Mouse (Mus musculus) kidney, adult 9 months (tissue): ENCODE results near the gene BC055324.

Experiments
- DNase-seq: peaks from one replicate; pipeline ENCODE4 v3.0.0; 2022

BC055324 gene

DNA sequence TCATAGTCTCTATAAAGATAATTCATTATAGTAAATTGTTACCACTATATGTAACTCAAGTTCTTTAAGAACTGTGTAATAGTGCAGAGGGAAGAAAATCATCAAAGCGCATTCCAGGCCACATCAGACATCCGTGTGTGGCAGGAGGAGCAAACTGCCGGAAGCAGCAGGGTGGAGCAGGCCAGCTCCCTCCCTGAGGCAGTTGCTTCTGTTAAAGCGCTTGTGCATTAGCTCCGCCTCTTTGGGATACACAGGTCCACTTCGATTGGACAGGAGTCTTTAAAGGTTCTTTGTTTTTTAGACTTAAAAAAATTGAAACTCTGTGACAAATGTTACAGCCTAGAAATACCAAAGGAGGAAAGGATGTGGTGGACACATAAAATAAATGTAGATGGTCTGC lies 52.5 kb downstream of the BC055324 start:
- DNase-seq = no peak

DNA sequence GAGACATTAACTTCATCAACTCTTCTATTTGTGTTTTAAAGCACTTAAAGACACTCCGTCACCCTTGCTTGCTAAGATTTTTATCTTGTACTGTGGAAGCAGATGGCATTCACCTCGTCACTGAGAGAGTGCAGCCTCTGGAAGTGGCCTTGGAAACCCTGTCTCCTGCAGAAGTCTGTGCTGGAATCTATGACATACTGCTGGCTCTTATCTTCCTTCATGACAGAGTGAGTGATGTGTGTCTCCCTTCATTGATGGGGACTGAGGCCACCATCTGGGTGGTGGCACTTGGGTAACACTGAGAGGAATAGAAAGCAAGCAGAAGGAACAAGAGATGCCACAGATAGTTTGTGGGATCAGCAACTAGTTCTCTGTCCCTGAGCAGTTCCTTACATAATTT lies 60.0 kb downstream of the BC055324 start:
- no peak for DNase-seq

DNA sequence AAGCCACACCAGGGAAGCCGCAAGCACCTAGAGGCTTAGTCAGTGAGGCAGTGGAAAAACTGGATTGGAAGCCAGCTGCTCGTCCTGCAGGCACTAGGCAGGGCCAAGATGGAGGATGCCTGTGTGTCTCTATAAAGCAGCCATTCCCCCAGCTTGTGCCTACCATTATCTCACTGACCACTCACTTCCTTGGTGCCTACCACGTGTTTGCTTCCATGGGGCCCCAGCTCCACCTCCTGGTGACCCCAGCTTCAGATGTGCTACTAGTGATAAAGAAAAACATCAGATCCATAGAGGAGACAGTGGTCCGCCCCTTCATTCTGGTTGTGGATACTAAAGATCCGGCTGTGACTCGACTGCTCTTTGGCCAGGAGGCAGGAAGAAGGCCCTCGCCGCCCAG lies 62.8 kb downstream of the BC055324 start:
- no peak for DNase-seq

DNA sequence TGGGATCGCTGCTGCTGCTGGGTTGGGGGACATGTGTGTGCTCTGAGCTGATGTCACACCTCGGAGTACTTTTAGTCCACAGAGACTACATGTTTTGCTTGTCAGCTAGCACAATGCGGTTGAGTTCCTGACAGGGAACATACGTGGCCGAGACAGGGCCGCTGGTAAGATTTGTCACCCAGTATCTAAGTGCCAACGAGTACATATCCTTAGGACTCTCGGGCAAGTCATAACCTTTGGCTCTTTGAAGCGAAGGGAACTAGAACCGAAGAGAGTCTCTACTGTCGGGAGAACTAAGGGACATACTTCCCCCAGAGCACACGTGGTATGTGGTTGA lies 64.2 kb downstream of the BC055324 start:
- no peak for DNase-seq

DNA sequence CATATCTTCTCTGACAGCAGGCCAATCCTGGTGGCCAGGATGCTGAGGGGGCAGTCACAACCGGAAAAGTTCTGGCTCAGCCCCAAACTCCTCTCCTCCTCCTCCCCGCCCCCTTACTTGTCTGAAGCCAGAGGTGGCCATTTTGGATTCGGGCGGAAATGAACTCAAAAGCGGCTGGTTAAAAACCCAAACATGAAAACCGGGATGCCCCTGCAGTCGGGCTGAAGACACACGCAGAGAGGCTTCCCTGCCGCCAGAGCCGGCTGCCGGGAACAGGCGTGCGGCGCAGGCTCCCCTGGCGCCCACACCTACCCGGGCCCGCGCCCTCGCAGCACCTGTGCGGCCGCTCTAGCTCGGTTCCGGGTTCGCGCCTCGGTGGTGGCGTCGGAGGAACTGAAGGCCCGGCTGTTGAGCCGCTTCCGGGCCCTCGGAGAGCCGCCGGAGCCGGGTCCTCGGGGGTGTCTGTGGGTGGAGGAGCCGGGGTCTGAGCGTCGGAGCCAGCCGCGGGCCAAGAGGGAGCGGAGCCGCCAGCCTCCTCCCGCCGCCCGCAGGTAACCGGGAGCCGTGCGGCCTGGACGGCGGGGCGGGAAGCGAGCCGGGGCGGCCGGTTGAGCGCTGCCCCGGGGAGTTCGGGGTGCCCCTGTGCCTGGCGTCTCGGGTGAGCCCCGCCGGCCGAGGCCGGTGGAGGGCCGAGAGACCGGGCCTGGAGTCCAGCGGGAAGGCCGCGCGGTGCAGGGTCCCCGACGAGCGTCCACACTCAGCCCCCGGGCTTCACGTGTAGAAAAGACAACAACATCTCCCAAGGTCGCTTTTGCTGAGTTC lies 64.7 kb downstream of the BC055324 start:
- peak; percentile 93 for DNase-seq

GRCm38 (mm10) chr1:163928846-163929245 lies 65.8 kb downstream of the BC055324 start, which contains the start of gene Scyl3:
Scyl3 (plus strand) TSS chr1:163929100.
- no peak for DNase-seq

- no peak for DNase-seq
These were observed 70.5 kb downstream of the BC055324 start for GRCm38 (mm10) chr1:163924093-163924492.

DNA sequence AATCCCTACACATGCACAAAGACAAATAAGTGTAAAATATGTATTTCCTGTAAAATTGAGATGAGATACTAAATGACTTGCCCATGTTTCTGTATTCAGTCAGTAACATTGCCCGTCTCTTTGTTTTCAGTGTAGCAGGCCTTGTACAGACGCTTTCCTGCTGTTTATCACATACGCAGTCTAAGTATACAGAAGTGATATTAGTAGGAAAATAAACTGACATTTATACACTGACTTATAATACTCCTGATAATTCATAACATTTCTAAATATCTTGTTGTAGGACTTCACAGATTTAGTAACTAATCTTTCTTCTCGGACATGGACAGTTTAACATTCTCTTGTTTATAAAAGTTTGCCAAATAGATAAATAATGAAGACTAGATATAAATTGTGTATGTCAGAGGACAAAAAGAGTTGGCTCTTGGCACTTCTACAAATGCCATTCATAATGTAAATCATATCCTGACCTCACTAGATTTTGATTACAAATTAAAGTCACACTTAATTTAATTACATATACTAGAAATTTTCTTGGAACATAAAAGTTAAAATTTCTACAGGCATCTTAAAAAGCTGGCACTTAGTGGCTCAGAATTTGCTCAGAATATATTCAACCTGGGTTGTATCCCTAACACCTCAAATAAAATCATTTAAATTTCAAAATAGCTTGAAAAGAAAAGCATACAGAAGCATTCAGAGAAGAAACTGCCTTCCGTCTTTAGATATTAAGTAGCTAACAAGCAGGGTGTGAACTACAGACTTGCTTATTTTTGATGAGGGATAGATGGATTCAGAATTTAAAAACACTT lies 77.0 kb downstream of the BC055324 start:
- DNase-seq = no peak

DNA sequence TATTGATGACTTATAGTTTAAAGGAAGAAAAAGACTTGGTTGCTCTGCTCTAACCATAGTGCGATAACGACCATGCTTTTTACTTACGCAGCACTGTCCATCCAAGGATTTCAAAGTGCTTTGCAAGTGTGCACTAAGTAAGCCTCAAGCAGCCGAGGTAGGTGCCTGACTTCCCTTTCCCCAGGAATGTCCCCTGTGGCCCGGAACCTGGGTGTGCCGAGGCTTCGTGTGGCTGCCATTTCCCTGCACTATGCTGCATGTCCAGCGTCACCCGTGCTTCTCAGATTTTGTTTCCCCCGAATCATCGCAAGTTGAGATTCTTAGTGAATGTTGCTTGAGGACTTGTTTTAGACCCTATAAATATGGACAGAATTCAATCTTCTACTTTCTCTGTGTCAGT lies 82.6 kb downstream of the BC055324 start:
- no peak for DNase-seq

DNA sequence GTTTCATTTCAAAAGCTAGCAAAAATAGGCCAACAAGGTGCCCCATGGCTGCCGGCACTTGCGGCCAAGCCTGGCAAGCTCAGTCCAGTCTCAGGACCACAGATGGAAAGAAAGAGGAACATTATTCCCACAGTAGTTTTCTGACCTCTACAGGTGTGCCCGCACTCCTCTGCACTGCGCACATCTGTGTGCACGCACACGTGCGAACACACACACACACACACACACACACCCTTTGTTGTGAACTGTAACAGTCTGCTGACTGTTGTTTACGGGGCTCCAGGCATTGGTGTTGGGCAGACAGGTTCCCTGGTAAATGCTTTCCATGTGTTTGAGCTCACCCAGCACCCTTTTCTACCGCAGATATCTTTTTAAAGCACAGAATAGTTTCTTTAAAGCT lies 83.8 kb downstream of the BC055324 start:
- no peak for DNase-seq

DNA sequence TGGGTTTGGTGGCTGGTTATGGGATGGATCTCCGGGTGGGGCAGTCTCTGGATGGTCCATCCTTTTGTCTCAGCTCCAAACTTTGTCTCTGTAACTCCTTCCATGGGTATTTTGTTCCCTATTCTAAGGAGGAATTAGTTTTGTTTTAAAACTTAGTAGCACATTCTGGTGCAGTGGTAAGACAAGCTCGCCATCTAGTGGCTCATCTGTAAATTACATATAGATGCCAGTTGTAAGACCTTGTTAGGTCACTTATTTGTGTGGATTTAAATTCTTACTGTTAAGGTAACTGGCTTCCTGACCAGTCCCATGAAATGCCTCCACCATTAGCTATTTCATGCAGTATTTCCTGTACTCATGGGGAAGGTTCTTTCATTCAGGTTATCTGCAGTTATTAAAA lies 84.3 kb downstream of the BC055324 start:
- peak; percentile 69 for DNase-seq

- no peak for DNase-seq
These were observed 86.2 kb downstream of the BC055324 start for GRCm38 (mm10) chr1:163908389-163908788.

DNA sequence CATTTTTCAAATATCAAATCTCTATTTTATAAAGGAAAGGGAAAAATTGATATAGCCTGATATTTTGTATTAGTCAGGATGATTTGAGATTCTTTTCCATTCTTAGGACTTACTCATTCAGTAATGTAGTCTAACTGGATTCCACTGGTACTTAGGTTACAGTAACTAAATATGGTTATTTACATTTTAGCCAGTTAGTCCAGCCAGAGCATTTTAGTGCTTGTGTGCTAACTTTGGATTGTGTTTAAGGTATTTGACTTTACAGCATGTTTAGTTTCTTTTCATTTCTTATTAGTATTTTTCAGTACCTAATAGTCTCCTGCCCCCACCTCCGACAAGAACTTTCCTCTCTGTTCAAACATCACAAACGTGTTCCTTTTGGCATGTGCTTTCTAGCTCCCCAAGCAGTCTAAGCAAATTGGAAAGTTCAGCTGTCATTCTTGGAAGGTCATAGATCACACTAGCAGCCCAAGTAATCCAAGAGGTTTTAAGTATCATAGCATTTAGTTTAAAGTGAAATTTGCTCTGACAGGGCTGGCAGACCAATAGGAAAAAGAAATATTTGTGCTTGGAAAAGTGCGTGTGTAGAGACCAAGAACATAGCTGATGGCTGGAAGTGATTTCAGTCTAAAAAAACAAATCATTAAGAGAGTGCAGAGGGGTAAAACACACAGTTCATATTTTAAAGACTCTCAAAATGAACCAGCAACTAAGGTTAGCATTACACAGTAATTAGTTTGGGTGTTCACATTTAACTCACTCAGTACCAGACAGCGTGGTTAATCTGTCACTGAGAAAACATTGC lies 87.4 kb downstream of the BC055324 start:
- DNase-seq = no peak

DNA sequence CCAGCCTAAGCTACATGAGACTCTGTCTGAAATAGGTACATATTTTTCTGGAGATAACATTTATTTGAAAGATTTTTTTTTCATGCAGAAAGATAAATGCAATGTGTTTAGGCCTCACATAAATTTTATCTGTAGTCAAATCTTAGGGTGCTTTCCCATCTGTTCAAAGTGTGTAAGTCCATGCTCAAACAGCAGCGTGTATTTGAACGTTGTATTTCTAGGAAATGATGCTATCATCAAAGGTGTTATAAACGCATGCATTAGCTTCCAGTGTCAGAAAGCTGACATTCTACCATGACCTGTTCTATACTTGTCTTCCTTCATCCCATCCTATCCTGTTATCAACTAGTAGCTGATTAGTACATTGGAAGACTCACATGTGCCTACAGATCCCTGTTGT lies 91.2 kb downstream of the BC055324 start:
- no peak for DNase-seq

GRCm38 (mm10) chr1:163900168-163900567 lies 94.4 kb downstream of the BC055324 start:
- no peak for DNase-seq

DNA sequence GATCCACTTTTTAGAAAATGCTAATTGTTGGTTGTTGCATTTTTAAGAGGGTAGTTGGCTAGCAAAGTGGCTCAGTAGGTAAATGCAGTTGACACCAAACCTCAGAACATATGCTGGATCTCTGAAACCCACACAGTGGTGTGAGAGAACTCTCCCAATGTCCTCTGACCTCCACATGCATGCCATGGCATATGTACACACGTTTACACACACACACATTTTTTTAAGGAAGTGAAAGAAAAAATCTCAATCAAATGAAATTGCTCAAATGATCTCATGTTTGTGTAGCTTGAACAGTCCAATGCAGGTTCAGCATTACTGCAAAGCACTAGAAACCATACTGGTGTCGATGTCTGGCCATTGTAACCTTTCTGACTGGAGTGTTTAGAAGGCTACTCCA lies 95.0 kb downstream of the BC055324 start:
- DNase-seq = no peak

- DNase-seq = no peak
These were observed 96.3 kb downstream of the BC055324 start for GRCm38 (mm10) chr1:163898291-163898764.
